Mouse (Mus musculus): ENCODE measurements at regions not wholly inside any gene's neighbourhood (a gene's known extent, or its start where the extent isn't known, plus 50 kb on each side); places are given as distances from the start of the nearest gene placed in this dataset.

DNA sequence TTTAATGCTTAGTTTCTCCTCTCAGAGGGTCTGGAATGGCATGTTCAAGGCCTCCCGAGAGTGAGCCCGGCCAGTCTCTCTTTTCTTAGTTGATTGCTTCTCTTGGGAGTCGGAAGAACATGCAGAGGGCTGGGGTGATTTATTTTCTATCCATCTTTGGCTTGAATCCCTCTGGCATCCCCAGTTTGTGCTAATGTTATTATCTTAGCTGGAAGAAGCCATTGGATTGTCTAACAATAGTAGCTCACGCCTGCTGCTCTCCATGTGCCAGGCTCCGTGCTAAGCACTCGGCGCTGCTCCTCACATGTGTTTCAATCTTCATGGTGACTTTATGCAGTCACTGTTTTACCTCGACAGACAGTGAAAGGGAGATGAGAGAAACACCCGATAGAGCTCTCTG, 160.8 kb downstream of the Zfp706 start:
- H3K27ac ChIP-seq (ENCODE audit: insufficient read depth, low read depth, low read length) = no peak overlapping the region
- 80% methylated on average over 9 of the region's 9 CpGs for WGBS

More for the DNA sequence above, 160.8 kb downstream of the Zfp706 start:
- Histone ChIP-seq H3K4me3 (ENCODE audit: low read depth, low read length) (no peak overlapping the region), H3K36me3 (ENCODE audit: control insufficient read depth, insufficient read depth, low read length) (no peaks in the 10 kb centered on the region), H3K27me3 (ENCODE audit: control insufficient read depth, insufficient read depth, low read length) (no peaks in the 10 kb centered on the region), H3K4me1 (ENCODE audit: control insufficient read depth, insufficient read depth, insufficient read length, low read length) (peaks cover 18% of the 10 kb centered on the region)
- TF ChIP-seq CTCF (IDR thresholded peaks at IDR 0.05; ENCODE audit: extremely low read depth, insufficient read length, insufficient replicate concordance, low read depth, low read length) = no peak
- no peak for TF ChIP-seq POLR2A (IDR thresholded peaks at IDR 0.05; ENCODE audit: low read depth, low read length)
